Mouse (Mus musculus): Measurements from ENCODE around the gene Meis2.

The Meis2 gene

GRCm38 (mm10) chr2:116065570-116066005, at the start of gene Meis2:
Gene Meis2 (minus strand): TSS chr2:116065839.
- DNase-seq = peak; percentile 83

GRCm38 (mm10) chr2:116106194-116106593, 40.6 kb upstream of the Meis2 start:
- peak; percentile 18 for DNase-seq

GRCm38 (mm10) chr2:116105179-116105578, 39.5 kb upstream of the Meis2 start:
- peak; percentile 9 for DNase-seq

GRCm38 (mm10) chr2:116103411-116103996, 37.9 kb upstream of the Meis2 start:
- no peak for DNase-seq

GRCm38 (mm10) chr2:116101221-116101620, 35.6 kb upstream of the Meis2 start:
- DNase-seq = peak; percentile 61

- no peak for DNase-seq
Measured at GRCm38 (mm10) chr2:116080961-116081360, 15.3 kb upstream of the Meis2 start.

GRCm38 (mm10) chr2:116078841-116079240, 13.2 kb upstream of the Meis2 start:
- no peak for DNase-seq

GRCm38 (mm10) chr2:116077716-116078115, 12.1 kb upstream of the Meis2 start:
- DNase-seq = no peak

GRCm38 (mm10) chr2:116076752-116077480, 11.3 kb upstream of the Meis2 start:
- no peak for DNase-seq

- peak; percentile 26 for DNase-seq
Measured at GRCm38 (mm10) chr2:116075902-116076301, 10.3 kb upstream of the Meis2 start.

- no peak for DNase-seq
Measured at GRCm38 (mm10) chr2:116075477-116075876, 9.8 kb upstream of the Meis2 start.

GRCm38 (mm10) chr2:116074726-116075440, 9.2 kb upstream of the Meis2 start:
- no peak for DNase-seq

GRCm38 (mm10) chr2:116074061-116074460, 8.4 kb upstream of the Meis2 start:
- no peak for DNase-seq

- no peak for DNase-seq
Measured at GRCm38 (mm10) chr2:116073311-116073904, 7.8 kb upstream of the Meis2 start.

- no peak for DNase-seq
Measured at GRCm38 (mm10) chr2:116072706-116073105, 7.1 kb upstream of the Meis2 start.

- no peak for DNase-seq
Measured at GRCm38 (mm10) chr2:116072321-116072640, 6.6 kb upstream of the Meis2 start.

- DNase-seq = peak; percentile 78
Measured at GRCm38 (mm10) chr2:116071571-116072320, 6.1 kb upstream of the Meis2 start.

GRCm38 (mm10) chr2:116070614-116071425, 5.2 kb upstream of the Meis2 start:
- DNase-seq = no peak

- DNase-seq = no peak
Measured at GRCm38 (mm10) chr2:116069451-116070225, 4.0 kb upstream of the Meis2 start.

GRCm38 (mm10) chr2:116068901-116069300, 3.3 kb upstream of the Meis2 start:
- no peak for DNase-seq

- no peak for DNase-seq
Measured at GRCm38 (mm10) chr2:116068461-116068860, 2.8 kb upstream of the Meis2 start.
